Mouse (Mus musculus) layer of hippocampus, postnatal 25 days (tissue): ENCODE data around the gene Celsr2. TPM values are rescaled to one million over a fixed set of nuclear protein-coding genes. Genes with fewer than 3 reads are reported as not detected.

Experiments
- total RNA-seq, 2 experiments: library from RNA; stranded (reverse); gene quantifications; 2 replicates each; pipeline ENCODE4 v1.2.3; 2021

Celsr2 gene
- total RNA-seq, 2 experiments from 2014 or later: 172 to 199 TPM

Other genes starting within 250 kb of the Celsr2 start
- gene Amigo1, start 229.2 kb downstream of the Celsr2 start, total RNA-seq: 10 to 100 TPM; 66.8 to 67.7 TPM
- gene Cyb561d1, start 214.3 kb downstream of the Celsr2 start, total RNA-seq: 10 to 100 TPM; 14.3 to 17.1 TPM
- gene Atxn7l2, start 204.6 kb downstream of the Celsr2 start, total RNA-seq: 10 to 100 TPM; 19.5 to 31.1 TPM
- gene Sypl2, start 188.9 kb downstream of the Celsr2 start, total RNA-seq: 1 to 10 TPM; 2.9 to 3.6 TPM
- gene Psma5, start 158.6 kb downstream of the Celsr2 start, total RNA-seq: 10 to 100 TPM; 67.7 to 79.0 TPM
- 100 to 1,000 TPM; 349 to 354 TPM for gene Sort1, start 131.5 kb downstream of the Celsr2 start, total RNA-seq
- gene Mybphl, start 50.6 kb downstream of the Celsr2 start, total RNA-seq: 1 to 10 TPM in 1 of 2 experiments, under 1 TPM in 1; 0.49 to 1.1 TPM
- 10 to 100 TPM; 15.5 to 17.3 TPM for gene Psrc1, start 31.7 kb downstream of the Celsr2 start, total RNA-seq
- gene Sars, start 29.7 kb upstream of the Celsr2 start, total RNA-seq: 100 to 1,000 TPM; 187 to 207 TPM
- gene 1700013F07Rik, start 118.6 kb upstream of the Celsr2 start, total RNA-seq: 1 to 10 TPM in 1 of 2 experiments, under 1 TPM in 1; 0.98 to 2.4 TPM
- 10 to 100 TPM; 24.2 to 27.8 TPM for gene 5330417C22Rik, start 121.0 kb upstream of the Celsr2 start, total RNA-seq
- gene Tmem167b, start 146.9 kb upstream of the Celsr2 start, total RNA-seq: 10 to 100 TPM; 49.6 to 54.1 TPM
- 10 to 100 TPM; 25.6 to 29.0 TPM for gene Taf13, start 156.1 kb upstream of the Celsr2 start, total RNA-seq
- 100 to 1,000 TPM; 130 to 139 TPM for gene Wdr47, start 175.7 kb upstream of the Celsr2 start, total RNA-seq
- 10 to 100 TPM; 27.0 to 31.0 TPM for gene Clcc1, start 238.4 kb upstream of the Celsr2 start, total RNA-seq